Mouse (Mus musculus) limb, embryonic 13.5 days (tissue): Measurements from ENCODE around the gene Cdkn3. TPM values are rescaled to one million over a fixed set of nuclear protein-coding genes. Genes with fewer than 3 reads are reported as not detected.
"Not testable (repeated sequence)": the region's sequence is repeated elsewhere in the genome, so short reads cannot be mapped to it uniquely, and the experiment has no call there.

Experiments used
- ATAC-seq: fragments of 200-750 bp; cut with Nextera tagmentation; 2 replicates; pipeline ENCODE4 v1.8.0; 2017; ENCODE audit warnings: low read depth, moderate number of reproducible peaks, moderate TSS enrichment; ENCODE audit not compliant: low FRiP score
- H3K27ac ChIP-seq: fragments of 300-500 bp; sonication (generic); 2 replicates; pipeline ENCODE4 v1.5.1; 2015; ENCODE audit warnings: inconsistent platforms, mild to moderate bottlenecking, moderate library complexity
- H3K27me3 ChIP-seq: fragments of 300-500 bp; sonication (generic); 2 replicates; pipeline ENCODE4 v1.6.1; 2015; ENCODE audit warnings: mild to moderate bottlenecking, inconsistent platforms
- H3K36me3 ChIP-seq: fragments of 300-500 bp; sonication (generic); 2 replicates; pipeline ENCODE4 v1.6.1; 2015; ENCODE audit warnings: inconsistent platforms, mild to moderate bottlenecking, moderate library complexity
- H3K4me1 ChIP-seq: fragments of 300-500 bp; sonication (generic); 2 replicates; pipeline ENCODE4 v1.6.1; 2015; ENCODE audit warnings: inconsistent platforms
- H3K4me2 ChIP-seq: fragments of 300-500 bp; sonication (generic); replicated peaks from 2 replicates; pipeline ENCODE4 v1.6.1; 2015; ENCODE audit warnings: inconsistent platforms, mild to moderate bottlenecking, moderate library complexity
- H3K4me3 ChIP-seq: fragments of 300-500 bp; sonication (generic); 2 replicates; pipeline ENCODE4 v1.5.1; 2015; ENCODE audit warnings: moderate library complexity, mild to moderate bottlenecking, inconsistent platforms
- H3K9ac ChIP-seq: fragments of 300-500 bp; sonication (generic); 2 replicates; pipeline ENCODE4 v1.6.1; 2015; ENCODE audit warnings: mild to moderate bottlenecking, inconsistent platforms
- H3K9me3 ChIP-seq: fragments of 300-500 bp; sonication (generic); 2 replicates; pipeline ENCODE4 v1.6.1; 2016; ENCODE audit warnings: inconsistent platforms
- WGBS: fragments of 180-500 bp; shearing (Covaris S2); methylation state at CpG from one replicate; pipeline ENCODE4 v1.1.7; 2015; 5-methylcytosine and 5-hydroxymethylcytosine counted together
- polyA plus RNA-seq: library from polyadenylated mRNA; unstranded; fragments of >200 nt; fragmentation: Nextera tagmentation; extraction: Ambion mirVana; gene quantifications from 2 replicates; pipeline ENCODE4 v1.2.1, GENCODE M21; 2015

Cdkn3 gene
- polyA plus RNA-seq, 1 experiment from 2014 or later: 43.6 TPM

DNA sequence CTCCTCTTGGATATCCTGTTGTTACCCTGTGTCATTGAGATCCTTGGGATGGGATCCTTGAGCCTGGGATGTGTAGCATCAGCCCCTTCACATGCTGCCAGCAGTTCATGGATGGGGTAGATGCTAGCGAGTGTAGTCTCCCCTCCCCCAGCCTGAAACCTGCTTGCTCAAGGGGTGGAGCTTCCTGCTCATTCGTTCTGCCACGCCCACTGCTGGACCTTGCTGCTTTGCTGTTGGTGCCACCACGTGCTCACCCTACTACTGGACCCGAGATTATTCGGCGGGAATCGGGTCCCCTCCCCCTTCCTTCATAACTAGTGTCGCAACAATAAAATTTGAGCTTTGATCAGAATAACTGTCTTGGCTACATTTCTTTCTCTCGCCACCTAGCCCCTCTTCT lies 6.0 kb upstream of the Cdkn3 start:
- ATAC-seq, H3K9ac ChIP-seq, H3K9me3 ChIP-seq: not testable (repeated sequence)

DNA sequence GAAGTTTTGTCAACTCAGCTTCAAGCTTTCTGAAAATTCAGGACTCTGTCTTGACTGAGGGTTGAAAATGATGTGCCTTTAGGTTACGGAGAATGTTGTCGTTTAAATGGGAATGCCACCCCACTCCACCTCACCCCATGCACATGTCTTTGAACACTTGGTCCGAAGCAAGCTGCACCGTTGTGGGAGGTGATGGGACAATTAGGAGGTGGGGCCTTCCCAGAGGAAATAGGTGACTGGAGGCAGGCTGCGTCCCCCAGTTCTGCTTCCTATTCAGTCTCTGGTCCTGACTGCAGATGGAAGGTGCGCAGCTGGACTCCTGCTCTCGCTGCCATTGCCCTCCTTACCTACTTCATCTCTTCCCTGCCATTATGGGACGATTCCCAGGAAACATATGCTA lies 4.5 kb upstream of the Cdkn3 start:
- Histone ChIP-seq H3K4me1 (peaks cover 2% of the 10 kb centered on the region), H3K27me3 (no peaks in the 10 kb centered on the region), H3K9me3 (0 out of 2 replicates have a peak, but pooled peaks cover 7% of the 10 kb centered on the region), H3K9ac (no peak overlapping the region), H3K36me3 (no peaks in the 10 kb centered on the region), H3K4me3 (no peak overlapping the region), H3K4me2 (no peak overlapping the region), H3K27ac (no peak overlapping the region)
- 91% methylated on average over 8 of the region's 8 CpGs for WGBS
- ATAC-seq: no peak

More for the DNA sequence above, 6.0 kb upstream of the Cdkn3 start:
- H3K27me3 ChIP-seq, H3K36me3 ChIP-seq, H3K4me1 ChIP-seq, H3K4me3 ChIP-seq, H3K4me2 ChIP-seq, H3K27ac ChIP-seq: not testable (repeated sequence)
- whole genome bisulfite sequencing: 71% methylated on average over 10 of the region's 10 CpGs

- H3K36me3 ChIP-seq: no peaks in the 10 kb centered on the region
- 50% methylated on average over 9 of the region's 9 CpGs for WGBS
- H3K4me3 ChIP-seq: no peak overlapping the region
- ATAC-seq: no peak
- 0 out of 2 replicates have a peak, but pooled peaks cover 7% of the 10 kb centered on the region for H3K9me3 ChIP-seq
- peaks cover 14% of the 10 kb centered on the region for H3K4me1 ChIP-seq
- H3K27ac ChIP-seq: no peak overlapping the region
- no peaks in the 10 kb centered on the region for H3K27me3 ChIP-seq
- H3K9ac ChIP-seq: no peak overlapping the region
- no peak overlapping the region for H3K4me2 ChIP-seq
These were observed 2.6 kb upstream of the Cdkn3 start for GRCm38 (mm10) chr14:46757736-46758135.

DNA sequence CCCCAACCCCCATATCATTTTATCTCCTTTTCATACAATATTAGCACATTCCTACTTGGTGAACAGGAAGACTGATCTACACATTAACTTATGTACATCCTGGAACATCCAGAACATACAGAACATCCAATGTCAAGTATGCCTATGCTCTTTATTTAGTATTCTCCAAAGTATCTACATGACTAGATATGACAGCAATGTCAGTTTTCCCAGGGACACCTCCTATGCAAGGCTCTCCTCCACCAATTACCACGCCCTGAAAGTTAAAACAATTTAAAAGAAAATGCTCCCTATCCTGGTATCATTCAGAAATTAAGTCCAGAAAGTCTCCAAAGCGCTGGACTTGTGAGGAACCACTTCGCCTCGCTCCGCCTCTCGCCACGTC lies 379 bp upstream of the Cdkn3 start:
- WGBS: 5% methylated on average over 7 of the region's 7 CpGs
- Histone ChIP-seq H3K27ac (no peak overlapping the region), H3K4me1 (peaks cover 14% of the 10 kb centered on the region), H3K4me2 (peak overlapping the region; percentile 93), H3K4me3 (peak overlapping the region; percentile 75), H3K9ac (no peak overlapping the region), H3K9me3 (0 out of 2 replicates have a peak, but pooled peaks cover 7% of the 10 kb centered on the region), H3K36me3 (peaks cover 12% of the 10 kb centered on the region), H3K27me3 (no peaks in the 10 kb centered on the region)
- ATAC-seq: peak; percentile 16; the same call in 1 of the 2 replicates

GRCm38 (mm10) chr14:46761186-46761585 lies 845 bp downstream of the Cdkn3 start:
- 49% methylated on average over 6 of the region's 6 CpGs for WGBS
- H3K9me3 ChIP-seq: 0 out of 2 replicates have a peak, but pooled peaks cover 7% of the 10 kb centered on the region
- peaks cover 14% of the 10 kb centered on the region for H3K4me1 ChIP-seq
- no peaks in the 10 kb centered on the region for H3K27me3 ChIP-seq
- peak overlapping the region; percentile 78 for H3K9ac ChIP-seq
- peak overlapping the region; percentile 93 for H3K4me2 ChIP-seq
- peak overlapping the region; percentile 75 for H3K4me3 ChIP-seq
- H3K27ac ChIP-seq: no peak overlapping the region
- peaks cover 15% of the 10 kb centered on the region for H3K36me3 ChIP-seq
- ATAC-seq: no peak

DNA sequence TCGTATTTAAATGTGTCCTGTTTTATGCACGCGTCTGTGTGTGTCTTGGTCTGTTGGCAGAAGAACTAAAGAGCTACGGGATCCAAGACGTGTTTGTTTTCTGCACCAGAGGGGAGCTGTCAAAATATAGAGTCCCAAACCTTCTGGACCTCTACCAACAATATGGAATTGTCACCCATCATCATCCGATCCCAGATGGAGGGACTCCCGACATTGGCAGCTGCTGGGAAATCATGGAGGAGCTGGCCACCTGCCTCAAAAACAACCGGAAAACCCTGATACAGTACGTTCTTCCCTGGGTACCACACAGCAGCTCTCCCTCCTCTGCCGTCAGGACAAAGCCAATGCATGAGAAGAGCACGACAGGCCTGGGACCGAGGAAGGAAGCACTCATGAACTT lies 6.8 kb downstream of the Cdkn3 start:
- ATAC-seq: no peak
- no peak overlapping the region for H3K4me2 ChIP-seq
- WGBS: 88% methylated on average over 12 of the region's 12 CpGs
- no peak overlapping the region for H3K4me3 ChIP-seq
- peaks cover 63% of the 10 kb centered on the region for H3K36me3 ChIP-seq
- H3K9me3 ChIP-seq: no peaks in the 10 kb centered on the region
- no peaks in the 10 kb centered on the region for H3K4me1 ChIP-seq
- no peaks in the 10 kb centered on the region for H3K27me3 ChIP-seq
- H3K9ac ChIP-seq: no peak overlapping the region
- H3K27ac ChIP-seq: no peak overlapping the region

- WGBS: 88% methylated on average over 6 of the region's 6 CpGs
- Histone ChIP-seq H3K4me3 (no peak overlapping the region), H3K27me3 (no peaks in the 10 kb centered on the region), H3K9me3 (no peaks in the 10 kb centered on the region), H3K4me1 (no peaks in the 10 kb centered on the region), H3K36me3 (peaks cover 73% of the 10 kb centered on the region), H3K4me2 (no peak overlapping the region), H3K9ac (no peak overlapping the region), H3K27ac (no peak overlapping the region)
- ATAC-seq: no peak
These were observed 9.7 kb downstream of the Cdkn3 start for GRCm38 (mm10) chr14:46770036-46770435.

- H3K9me3 ChIP-seq: peaks cover 6% of the 10 kb centered on the region
- 98% methylated on average over 9 of the region's 9 CpGs for WGBS
- H3K27me3 ChIP-seq: no peaks in the 10 kb centered on the region
- H3K4me2 ChIP-seq: no peak overlapping the region
- no peak for ATAC-seq
- H3K36me3 ChIP-seq: peaks cover 90% of the 10 kb centered on the region
- no peak overlapping the region for H3K4me3 ChIP-seq
- no peak overlapping the region for H3K27ac ChIP-seq
- H3K9ac ChIP-seq: no peak overlapping the region
- peaks cover 5% of the 10 kb centered on the region; the same call in 1 of the 2 replicates for H3K4me1 ChIP-seq
These were observed 18.4 kb downstream of the Cdkn3 start for GRCm38 (mm10) chr14:46778756-46779155.

- WGBS: 95% methylated on average over 7 of the region's 7 CpGs
- no peak for ATAC-seq
- peaks cover 6% of the 10 kb centered on the region for H3K9me3 ChIP-seq
These were observed 18.9 kb downstream of the Cdkn3 start for GRCm38 (mm10) chr14:46779217-46779616.

DNA sequence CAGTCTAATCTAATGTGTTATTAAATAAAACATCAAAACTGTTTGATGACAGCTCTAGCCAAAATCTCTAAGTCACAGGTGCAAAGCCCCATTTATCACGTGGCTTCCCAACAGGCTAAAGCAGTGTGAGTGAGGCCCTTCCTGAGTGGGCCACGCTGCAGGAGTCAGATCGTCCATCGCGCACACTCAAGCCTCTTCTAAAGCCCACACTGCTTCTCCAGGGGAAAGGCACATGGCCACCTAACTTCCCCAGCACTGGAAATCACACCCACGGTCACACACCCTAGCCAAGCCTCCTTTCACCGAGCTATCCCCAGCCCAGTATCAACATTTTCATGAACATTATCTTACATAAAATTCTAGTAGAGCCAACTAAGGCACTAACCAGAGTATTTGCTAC lies 20.7 kb downstream of the Cdkn3 start:
- Histone ChIP-seq H3K4me2 (no peak overlapping the region), H3K27ac (no peak overlapping the region), H3K4me1 (peaks cover 21% of the 10 kb centered on the region), H3K36me3 (peaks cover 69% of the 10 kb centered on the region), H3K9ac (no peak overlapping the region), H3K9me3 (peaks cover 6% of the 10 kb centered on the region), H3K27me3 (no peaks in the 10 kb centered on the region), H3K4me3 (no peak overlapping the region)
- WGBS: 96% methylated on average over 7 of the region's 7 CpGs
- no peak for ATAC-seq

More at GRCm38 (mm10) chr14:46779217-46779616, 18.9 kb downstream of the Cdkn3 start:
- Histone ChIP-seq H3K4me3 (no peak overlapping the region), H3K27ac (no peak overlapping the region), H3K36me3 (peaks cover 87% of the 10 kb centered on the region), H3K4me2 (no peak overlapping the region), H3K9ac (no peak overlapping the region), H3K4me1 (peaks cover 8% of the 10 kb centered on the region; the same call in 1 of the 2 replicates), H3K27me3 (no peaks in the 10 kb centered on the region)

DNA sequence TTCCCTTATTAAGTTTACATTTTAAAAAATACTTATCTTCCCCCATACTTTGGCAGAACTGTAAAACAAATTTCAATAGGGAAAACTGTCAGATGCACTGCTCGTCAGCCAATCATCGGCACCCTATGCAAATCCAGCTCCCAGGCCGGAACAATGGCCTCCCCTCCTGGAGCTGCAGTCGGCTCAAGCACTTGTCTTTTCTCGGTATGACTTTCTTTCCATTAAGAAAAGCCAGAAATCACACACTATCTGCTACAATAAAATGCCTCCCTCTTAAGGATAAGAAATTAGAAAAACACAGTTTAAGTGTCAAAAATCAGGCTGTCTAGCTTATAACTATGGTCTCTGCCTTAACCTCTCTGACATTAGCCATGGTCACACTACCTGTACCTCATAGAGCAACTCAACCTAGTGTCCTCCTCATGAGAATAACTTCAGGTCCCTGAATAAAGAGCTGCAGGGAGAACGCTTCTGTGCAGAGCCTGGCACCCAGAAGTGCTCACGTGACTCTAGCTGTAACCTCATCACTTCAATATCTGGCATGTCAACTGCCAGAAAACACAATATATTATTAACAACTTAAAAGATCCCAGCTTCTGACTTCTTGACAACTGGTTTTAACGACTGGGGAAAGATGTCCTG lies 22.0 kb downstream of the Cdkn3 start:
- peaks cover 57% of the 10 kb centered on the region for H3K36me3 ChIP-seq
- H3K27me3 ChIP-seq: no peaks in the 10 kb centered on the region
- 88% methylated on average over 8 of the region's 8 CpGs for WGBS
- no peak overlapping the region for H3K27ac ChIP-seq
- H3K9ac ChIP-seq: no peak overlapping the region
- peaks cover 6% of the 10 kb centered on the region for H3K9me3 ChIP-seq
- H3K4me1 ChIP-seq: peaks cover 31% of the 10 kb centered on the region
- ATAC-seq: no peak
- no peak overlapping the region for H3K4me2 ChIP-seq
- no peak overlapping the region for H3K4me3 ChIP-seq

- no peak for ATAC-seq
- 65% methylated on average over 10 of the region's 10 CpGs for WGBS
- peaks cover 46% of the 10 kb centered on the region for H3K36me3 ChIP-seq
These were observed 23.1 kb downstream of the Cdkn3 start for GRCm38 (mm10) chr14:46783327-46783926.

More at GRCm38 (mm10) chr14:46783327-46783926, 23.1 kb downstream of the Cdkn3 start:
- H3K4me3 ChIP-seq: no peak overlapping the region
- H3K4me1 ChIP-seq: peaks cover 31% of the 10 kb centered on the region
- H3K27ac ChIP-seq: no peak overlapping the region
- no peaks in the 10 kb centered on the region for H3K27me3 ChIP-seq
- H3K9me3 ChIP-seq: peaks cover 6% of the 10 kb centered on the region
- no peak overlapping the region for H3K9ac ChIP-seq
- H3K4me2 ChIP-seq: no peak overlapping the region
